Mouse (Mus musculus): ENCODE data around the gene Olfr575.

DNA sequence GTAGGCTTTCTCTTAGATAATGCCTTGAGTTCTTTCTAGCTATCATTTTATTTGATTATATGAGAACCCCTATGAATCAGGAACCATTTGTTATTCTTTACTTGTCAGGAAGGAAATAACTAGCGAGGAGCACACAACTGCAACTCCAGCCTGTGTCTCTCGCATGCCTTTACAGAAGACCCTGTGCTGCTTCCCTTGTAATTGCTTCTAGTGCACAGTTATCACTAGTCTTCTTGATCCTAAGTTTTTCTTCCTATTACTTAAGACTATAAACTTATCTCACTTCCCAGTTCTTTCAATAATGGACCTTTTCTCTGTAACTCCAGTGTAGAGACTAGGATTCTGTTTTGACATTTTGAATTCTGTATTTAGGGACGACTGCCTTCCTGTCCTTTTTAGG lies 438 bp downstream of the Olfr575 start:
- no peak for TF ChIP-seq CTCF (IDR thresholded peaks at IDR 0.05; ENCODE audit: low read depth, low read length)
- TF ChIP-seq POLR2A (IDR thresholded peaks at IDR 0.05; ENCODE audit: borderline replicate concordance, low read depth, low read length), result no peak
